Mouse (Mus musculus) megakaryocyte-erythroid progenitor cell, adult 5-6 weeks (primary cell): Measurements from ENCODE around the gene Gm6763. TPM values are rescaled to one million over a fixed set of nuclear protein-coding genes. Genes with fewer than 3 reads are reported as not detected.
"Not testable (repeated sequence)": the region's sequence is repeated elsewhere in the genome, so short reads cannot be mapped to it uniquely, and the experiment has no call there.

Experiments used
- ATAC-seq: replicated peaks from 2 replicates; pipeline ENCODE4 v1.8.0; 2016; ENCODE audit warnings: mild to moderate bottlenecking, inconsistent platforms; ENCODE audit not compliant: severe bottlenecking, poor library complexity, low FRiP score, low TSS enrichment
- total RNA-seq, 2 experiments: library from RNA; stranded (forward) in 1 of 2; stranded (reverse) in 1 of 2; fragments of 200-1000, 215-1000 nt in 1 of 2; fragments of >200 nt in 1 of 2; fragmentation: Nextera tagmentation in 1 of 2; gene quantifications; 2 replicates each; pipeline ENCODE4 v1.2.3; 2014 to 2017

The Gm6763 gene
- total RNA-seq (2014; fragmentation: Nextera tagmentation) (not detected in 2 replicates), total RNA-seq (2017) (not detected in 2 replicates)

DNA sequence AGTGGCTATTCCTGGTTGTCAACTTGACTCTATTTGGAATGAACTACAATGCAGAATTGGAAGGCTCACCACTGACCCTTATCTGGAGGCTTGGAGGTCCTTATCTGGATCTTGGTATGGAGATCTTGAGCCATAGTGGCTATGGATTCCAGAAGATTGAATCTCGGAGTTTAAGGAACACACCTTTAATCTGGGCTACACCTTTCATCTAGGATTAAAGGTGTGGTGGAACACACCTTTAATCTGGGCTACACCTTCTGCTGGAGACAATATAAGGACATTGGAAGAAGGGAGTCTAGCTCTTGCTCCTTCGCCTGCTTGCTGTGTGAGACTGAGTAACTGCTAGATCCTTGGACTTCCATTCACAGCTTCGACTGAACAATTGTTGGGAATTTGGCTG, at the start of gene Gm6763:
Gene Gm6763 (plus strand): TSS at position 301 of the 400 bp plus-strand sequence.
- ATAC-seq = not testable (repeated sequence)

DNA sequence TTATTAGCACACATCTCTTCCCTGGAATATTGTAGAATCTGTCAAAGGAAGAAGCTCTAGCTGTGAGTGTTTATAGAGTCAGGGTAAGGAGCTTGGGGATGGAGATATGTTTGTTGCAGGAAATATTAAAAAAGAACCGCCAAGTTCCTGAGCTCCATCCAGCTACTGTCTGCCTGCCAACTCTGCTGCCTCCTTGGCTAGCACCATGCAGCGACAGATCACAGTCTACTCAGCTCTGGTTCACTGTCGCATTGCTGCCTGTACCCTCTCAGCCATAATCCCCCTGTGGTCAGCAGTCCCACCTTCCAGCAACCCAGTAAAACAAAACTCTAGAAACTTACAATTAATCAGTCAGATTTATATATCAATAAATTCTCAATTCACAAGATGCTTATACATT, 41.3 kb upstream of the Gm6763 start:
- ATAC-seq = no peak

DNA sequence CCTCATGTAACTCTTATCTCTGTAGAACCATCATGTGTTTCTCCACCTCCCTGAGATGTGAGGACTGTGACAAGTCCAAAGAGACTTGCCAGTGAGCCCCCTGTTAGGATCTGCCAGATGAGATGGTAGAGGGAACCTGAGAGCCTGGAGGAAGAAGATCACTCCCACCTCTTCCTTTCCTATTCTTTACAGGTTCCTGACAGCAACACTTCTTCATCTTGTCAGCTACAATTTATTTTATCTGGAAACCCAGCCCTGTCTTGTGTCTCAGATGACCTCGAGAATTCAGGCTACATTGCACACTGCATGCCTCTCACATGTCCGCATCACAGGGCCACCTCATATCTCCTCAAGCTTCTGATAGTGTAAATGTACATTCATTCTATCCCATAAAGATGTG, 33.0 kb upstream of the Gm6763 start:
- no peak for ATAC-seq

DNA sequence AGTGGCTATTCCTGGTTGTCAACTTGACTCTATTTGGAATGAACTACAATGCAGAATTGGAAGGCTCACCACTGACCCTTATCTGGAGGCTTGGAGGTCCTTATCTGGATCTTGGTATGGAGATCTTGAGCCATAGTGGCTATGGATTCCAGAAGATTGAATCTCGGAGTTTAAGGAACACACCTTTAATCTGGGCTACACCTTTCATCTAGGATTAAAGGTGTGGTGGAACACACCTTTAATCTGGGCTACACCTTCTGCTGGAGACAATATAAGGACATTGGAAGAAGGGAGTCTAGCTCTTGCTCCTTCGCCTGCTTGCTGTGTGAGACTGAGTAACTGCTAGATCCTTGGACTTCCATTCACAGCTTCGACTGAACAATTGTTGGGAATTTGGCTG, 8.6 kb upstream of the Gm6763 start, which contains the start of gene Gm21293:
Gene Gm21293 (plus strand): TSS at position 301 of the 400 bp plus-strand sequence.
- not testable (repeated sequence) for ATAC-seq

DNA sequence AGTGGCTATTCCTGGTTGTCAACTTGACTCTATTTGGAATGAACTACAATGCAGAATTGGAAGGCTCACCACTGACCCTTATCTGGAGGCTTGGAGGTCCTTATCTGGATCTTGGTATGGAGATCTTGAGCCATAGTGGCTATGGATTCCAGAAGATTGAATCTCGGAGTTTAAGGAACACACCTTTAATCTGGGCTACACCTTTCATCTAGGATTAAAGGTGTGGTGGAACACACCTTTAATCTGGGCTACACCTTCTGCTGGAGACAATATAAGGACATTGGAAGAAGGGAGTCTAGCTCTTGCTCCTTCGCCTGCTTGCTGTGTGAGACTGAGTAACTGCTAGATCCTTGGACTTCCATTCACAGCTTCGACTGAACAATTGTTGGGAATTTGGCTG, 8.4 kb downstream of the Gm6763 start, which contains the start of gene Gm8764:
Gene Gm8764 (plus strand): TSS at position 301 of the 400 bp plus-strand sequence.
- not testable (repeated sequence) for ATAC-seq

DNA sequence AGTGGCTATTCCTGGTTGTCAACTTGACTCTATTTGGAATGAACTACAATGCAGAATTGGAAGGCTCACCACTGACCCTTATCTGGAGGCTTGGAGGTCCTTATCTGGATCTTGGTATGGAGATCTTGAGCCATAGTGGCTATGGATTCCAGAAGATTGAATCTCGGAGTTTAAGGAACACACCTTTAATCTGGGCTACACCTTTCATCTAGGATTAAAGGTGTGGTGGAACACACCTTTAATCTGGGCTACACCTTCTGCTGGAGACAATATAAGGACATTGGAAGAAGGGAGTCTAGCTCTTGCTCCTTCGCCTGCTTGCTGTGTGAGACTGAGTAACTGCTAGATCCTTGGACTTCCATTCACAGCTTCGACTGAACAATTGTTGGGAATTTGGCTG, 16.9 kb downstream of the Gm6763 start, which contains the start of gene Gm21304:
Gene Gm21304 (plus strand): TSS at position 301 of the 400 bp plus-strand sequence.
- not testable (repeated sequence) for ATAC-seq

DNA sequence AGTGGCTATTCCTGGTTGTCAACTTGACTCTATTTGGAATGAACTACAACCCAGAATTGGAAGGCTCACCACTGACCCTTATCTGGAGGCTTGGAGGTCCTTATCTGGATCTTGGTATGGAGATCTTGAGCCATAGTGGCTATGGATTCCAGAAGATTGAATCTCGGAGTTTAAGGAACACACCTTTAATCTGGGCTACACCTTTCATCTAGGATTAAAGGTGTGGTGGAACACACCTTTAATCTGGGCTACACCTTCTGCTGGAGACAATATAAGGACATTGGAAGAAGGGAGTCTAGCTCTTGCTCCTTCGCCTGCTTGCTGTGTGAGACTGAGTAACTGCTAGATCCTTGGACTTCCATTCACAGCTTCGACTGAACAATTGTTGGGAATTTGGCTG, 25.4 kb downstream of the Gm6763 start, which contains the start of gene Gm21312:
Gene Gm21312 (plus strand): TSS at position 301 of the 400 bp plus-strand sequence.
- ATAC-seq = not testable (repeated sequence)

DNA sequence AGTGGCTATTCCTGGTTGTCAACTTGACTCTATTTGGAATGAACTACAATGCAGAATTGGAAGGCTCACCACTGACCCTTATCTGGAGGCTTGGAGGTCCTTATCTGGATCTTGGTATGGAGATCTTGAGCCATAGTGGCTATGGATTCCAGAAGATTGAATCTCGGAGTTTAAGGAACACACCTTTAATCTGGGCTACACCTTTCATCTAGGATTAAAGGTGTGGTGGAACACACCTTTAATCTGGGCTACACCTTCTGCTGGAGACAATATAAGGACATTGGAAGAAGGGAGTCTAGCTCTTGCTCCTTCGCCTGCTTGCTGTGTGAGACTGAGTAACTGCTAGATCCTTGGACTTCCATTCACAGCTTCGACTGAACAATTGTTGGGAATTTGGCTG, 33.9 kb downstream of the Gm6763 start, which contains the start of gene Gm20765:
Gene Gm20765 (plus strand): TSS at position 301 of the 400 bp plus-strand sequence.
- ATAC-seq = not testable (repeated sequence)

DNA sequence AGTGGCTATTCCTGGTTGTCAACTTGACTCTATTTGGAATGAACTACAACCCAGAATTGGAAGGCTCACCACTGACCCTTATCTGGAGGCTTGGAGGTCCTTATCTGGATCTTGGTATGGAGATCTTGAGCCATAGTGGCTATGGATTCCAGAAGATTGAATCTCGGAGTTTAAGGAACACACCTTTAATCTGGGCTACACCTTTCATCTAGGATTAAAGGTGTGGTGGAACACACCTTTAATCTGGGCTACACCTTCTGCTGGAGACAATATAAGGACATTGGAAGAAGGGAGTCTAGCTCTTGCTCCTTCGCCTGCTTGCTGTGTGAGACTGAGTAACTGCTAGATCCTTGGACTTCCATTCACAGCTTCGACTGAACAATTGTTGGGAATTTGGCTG, 42.4 kb downstream of the Gm6763 start, which contains the start of gene Gm4340:
Gene Gm4340 (plus strand): TSS at position 301 of the 400 bp plus-strand sequence.
- not testable (repeated sequence) for ATAC-seq

Other genes starting within 250 kb of the Gm6763 start
- gene Gm21293, start 8.5 kb upstream of the Gm6763 start, total RNA-seq (2014; fragmentation: Nextera tagmentation) = not detected in 2 replicates
- gene Gm21293, start 8.5 kb upstream of the Gm6763 start, total RNA-seq (2017) = not detected in 2 replicates
- gene Gm8764, start 8.5 kb downstream of the Gm6763 start, total RNA-seq (2014; fragmentation: Nextera tagmentation) = not detected in 2 replicates
- gene Gm8764, start 8.5 kb downstream of the Gm6763 start, total RNA-seq (2017) = not detected in 2 replicates
- gene Gm21304, start 17.0 kb downstream of the Gm6763 start, total RNA-seq (2014; fragmentation: Nextera tagmentation) = not detected in 2 replicates
- not detected in 2 replicates for gene Gm21304, start 17.0 kb downstream of the Gm6763 start, total RNA-seq (2017)
- gene Gm21312, start 25.5 kb downstream of the Gm6763 start, total RNA-seq (2014; fragmentation: Nextera tagmentation) = not detected in 2 replicates
- gene Gm21312, start 25.5 kb downstream of the Gm6763 start, total RNA-seq (2017) = not detected in 2 replicates
- gene Gm20765, start 34.0 kb downstream of the Gm6763 start, total RNA-seq (2014; fragmentation: Nextera tagmentation) = not detected in 2 replicates
- not detected in 2 replicates for gene Gm20765, start 34.0 kb downstream of the Gm6763 start, total RNA-seq (2017)
- not detected in 2 replicates for gene Gm4340, start 42.5 kb downstream of the Gm6763 start, total RNA-seq (2014; fragmentation: Nextera tagmentation)
- gene Gm4340, start 42.5 kb downstream of the Gm6763 start, total RNA-seq (2017) = not detected in 2 replicates